Mouse (Mus musculus) retina, postnatal 7 days (tissue): ENCODE data around the gene Map3k15.

Experiments
- DNase-seq: peaks from one replicate; pipeline ENCODE4 v3.0.0-alpha.2; 2012; ENCODE audit warnings: low read depth, low spot score

Gene Map3k15

GRCm38 (mm10) chrX:160134136-160134843 lies 146.1 kb downstream of the Map3k15 start:
- DNase-seq, result no peak

- DNase-seq, result no peak
These were observed 147.5 kb downstream of the Map3k15 start for GRCm38 (mm10) chrX:160135719-160136118.

- DNase-seq, result no peak
These were observed 147.9 kb downstream of the Map3k15 start for GRCm38 (mm10) chrX:160136153-160136552.

- no peak for DNase-seq
These were observed 149.1 kb downstream of the Map3k15 start for GRCm38 (mm10) chrX:160137177-160137860.

- DNase-seq, result peak; percentile 53
These were observed 149.9 kb downstream of the Map3k15 start, which contains the start of gene Pdha1 for GRCm38 (mm10) chrX:160137861-160138717. Pdha1 (minus strand) TSS chrX:160138413.

GRCm38 (mm10) chrX:160146806-160147205 lies 158.6 kb downstream of the Map3k15 start:
- no peak for DNase-seq

GRCm38 (mm10) chrX:160147406-160147805 lies 159.2 kb downstream of the Map3k15 start:
- no peak for DNase-seq

GRCm38 (mm10) chrX:160148859-160149258 lies 160.6 kb downstream of the Map3k15 start:
- no peak for DNase-seq

GRCm38 (mm10) chrX:160153147-160153815 lies 165.0 kb downstream of the Map3k15 start:
- DNase-seq, result no peak

GRCm38 (mm10) chrX:160164259-160164658 lies 176.0 kb downstream of the Map3k15 start:
- no peak for DNase-seq

GRCm38 (mm10) chrX:160166246-160166985 lies 178.2 kb downstream of the Map3k15 start:
- no peak for DNase-seq

- DNase-seq, result peak; percentile 40
These were observed 181.9 kb downstream of the Map3k15 start for GRCm38 (mm10) chrX:160170150-160170549.
